Mouse (Mus musculus) left cerebral cortex, postnatal 25 days (tissue): Measurements from ENCODE around the gene Gucy2c. TPM values are rescaled to one million over a fixed set of nuclear protein-coding genes. Genes with fewer than 3 reads are reported as not detected.

Experiments
- DNase-seq, 2 experiments: peaks; one replicate each; pipeline ENCODE4 v3.0.0; 2022; ENCODE audit warnings: low spot score in 2 of 2, mixed read lengths in 1 of 2
- intact Hi-C: fragments of 180-260 bp; cut with DNase I; formaldehyde crosslinking; loops from one replicate; pipeline ENCODE4 v1.15.1; 2025
- total RNA-seq, 2 experiments: library from RNA; stranded (reverse); gene quantifications; 2 replicates each; pipeline ENCODE4 v1.2.3; 2021

Gucy2c gene
- total RNA-seq, 2 experiments from 2014 or later, result 0.21 to 0.41 TPM

GRCm38 (mm10) chr6:136683410-136684334 is 97.9 kb downstream of the Gucy2c start:
- intact Hi-C loops, result no loop called here
- no peak for DNase-seq

GRCm38 (mm10) chr6:136679381-136679780 is 102.2 kb downstream of the Gucy2c start:
- DNase-seq, result no peak
- intact Hi-C loops, result no loop called here

GRCm38 (mm10) chr6:136674935-136675334 is 106.6 kb downstream of the Gucy2c start:
- intact Hi-C loops, result no loop called here
- no peak for DNase-seq

- peak; percentile 61 to 92 for DNase-seq
- intact Hi-C loops, result no loop called here
Measured at GRCm38 (mm10) chr6:136672467-136672866, 109.1 kb downstream of the Gucy2c start.

- no peak for DNase-seq
- intact Hi-C loops, result no loop called here
Measured at GRCm38 (mm10) chr6:136669274-136669673, 112.3 kb downstream of the Gucy2c start.

GRCm38 (mm10) chr6:136668266-136668986 is 113.1 kb downstream of the Gucy2c start:
- intact Hi-C loops, result no loop called here
- DNase-seq, result no peak

GRCm38 (mm10) chr6:136662063-136662462 is 119.5 kb downstream of the Gucy2c start:
- no peak for DNase-seq
- intact Hi-C loops, result no loop called here

GRCm38 (mm10) chr6:136661706-136662016 is 119.9 kb downstream of the Gucy2c start, which contains the start of gene Plbd1:
Gene Plbd1 (minus strand): TSS chr6:136661928.
- DNase-seq, result no peak
- intact Hi-C loops, result no loop called here

GRCm38 (mm10) chr6:136660831-136661705 is 120.5 kb downstream of the Gucy2c start:
- intact Hi-C loops, result no loop called here

GRCm38 (mm10) chr6:136659226-136659625 is 122.3 kb downstream of the Gucy2c start:
- intact Hi-C loops, result no loop called here
- DNase-seq, result no peak

More at GRCm38 (mm10) chr6:136660831-136661705, 120.5 kb downstream of the Gucy2c start:
- DNase-seq, result no peak

- intact Hi-C loops, result no loop called here
- DNase-seq, result no peak
Measured at GRCm38 (mm10) chr6:136658303-136658702, 123.3 kb downstream of the Gucy2c start.

GRCm38 (mm10) chr6:136655786-136656185 is 125.8 kb downstream of the Gucy2c start:
- intact Hi-C loops, result no loop called here
- DNase-seq, result no peak

- DNase-seq, result no peak
- intact Hi-C loops, result no loop called here
Measured at GRCm38 (mm10) chr6:136654470-136654869, 127.1 kb downstream of the Gucy2c start.

GRCm38 (mm10) chr6:136653331-136653730 is 128.2 kb downstream of the Gucy2c start:
- intact Hi-C loops, result no loop called here
- DNase-seq, result no peak

- intact Hi-C loops, result no loop called here
- DNase-seq, result no peak
Measured at GRCm38 (mm10) chr6:136650664-136651063, 130.9 kb downstream of the Gucy2c start.

GRCm38 (mm10) chr6:136647455-136647861 is 134.1 kb downstream of the Gucy2c start:
- intact Hi-C loops, result no loop called here
- no peak for DNase-seq
